Mouse (Mus musculus) adrenal gland, postnatal 25 days (tissue): Measurements from ENCODE around the gene Dmpk. TPM values are rescaled to one million over a fixed set of nuclear protein-coding genes. Genes with fewer than 3 reads are reported as not detected.

Experiments used
- microRNA-seq, 2 experiments: library from miRNA; unstranded; fragments of <30 nt; microRNA quantifications; one replicate each; pipeline ENCODE4 v1.2.0; 2021
- total RNA-seq: library from RNA; stranded (reverse); gene quantifications from 2 replicates; pipeline ENCODE4 v1.2.3, GENCODE M21; 2021

Dmpk gene
- total RNA-seq, 1 experiment from 2014 or later, result 106 TPM

Small RNAs within 50 kb of the gene (microRNA-seq; reads per million reads assigned to microRNA genes)
- 1.7 to 2.5 reads per million in 2 experiments for gene Mir3100

Other genes with a start within 250 kb of the Dmpk start
- 5.3 and 7.8 TPM in 2 replicates for gene Mill2, start 243.9 kb upstream of the Dmpk start, total RNA-seq
- 1.9 and 2.0 TPM in 2 replicates for gene Pglyrp1, start 212.5 kb upstream of the Dmpk start, total RNA-seq
- 16.5 and 20.8 TPM in 2 replicates for gene Ccdc61, start 173.4 kb upstream of the Dmpk start, total RNA-seq
- 4.9 and 6.2 TPM in 2 replicates for gene Nova2, start 158.0 kb upstream of the Dmpk start, total RNA-seq
- gene Nanos2, start 96.4 kb upstream of the Dmpk start, total RNA-seq, result not detected in 2 replicates
- 10.9 and 13.0 TPM in 2 replicates for gene Mypop, start 92.6 kb upstream of the Dmpk start, total RNA-seq
- 45.8 and 48.3 TPM in 2 replicates for gene Irf2bp1, start 79.8 kb upstream of the Dmpk start, total RNA-seq
- 0.76 TPM in 1 of 2 replicates, not detected in the other for gene Foxa3, start 60.3 kb upstream of the Dmpk start, total RNA-seq
- gene Sympk, start 59.5 kb upstream of the Dmpk start, total RNA-seq, result 120 and 126 TPM in 2 replicates
- not detected in 2 replicates for gene Rsph6a, start 29.2 kb upstream of the Dmpk start, total RNA-seq
- gene Dmwd, start 7.6 kb upstream of the Dmpk start, total RNA-seq, result 53.1 and 64.1 TPM in 2 replicates
- gene Six5, start 10.7 kb downstream of the Dmpk start, total RNA-seq, result 21.8 and 26.1 TPM in 2 replicates
- gene Gm4969, start 34.5 kb downstream of the Dmpk start, total RNA-seq, result 0.09 TPM in 1 of 2 replicates, not detected in the other
- 11.7 and 15.1 TPM in 2 replicates for gene Fbxo46, start 36.0 kb downstream of the Dmpk start, total RNA-seq
- gene Qpctl, start 65.4 kb downstream of the Dmpk start, total RNA-seq, result 15.4 and 20.3 TPM in 2 replicates
- gene Snrpd2, start 65.9 kb downstream of the Dmpk start, total RNA-seq, result 90.5 and 99.0 TPM in 2 replicates
- 0.27 and 0.43 TPM in 2 replicates for gene Gipr, start 82.3 kb downstream of the Dmpk start, total RNA-seq
- 36.3 and 66.2 TPM in 2 replicates for gene Eml2, start 92.6 kb downstream of the Dmpk start, total RNA-seq
- 6.2 and 7.5 TPM in 2 replicates for gene Gpr4, start 128.7 kb downstream of the Dmpk start, total RNA-seq
- gene Opa3, start 144.5 kb downstream of the Dmpk start, total RNA-seq, result 26.9 and 30.6 TPM in 2 replicates
- 47.4 and 61.4 TPM in 2 replicates for gene Vasp, start 188.0 kb downstream of the Dmpk start, total RNA-seq
- gene Ppm1n, start 196.2 kb downstream of the Dmpk start, total RNA-seq, result not detected in 2 replicates
- 2.5 and 5.3 TPM in 2 replicates for gene Rtn2, start 198.8 kb downstream of the Dmpk start, total RNA-seq
- 1.0 and 1.3 TPM in 2 replicates for gene Fosb, start 226.2 kb downstream of the Dmpk start, total RNA-seq